Mouse (Mus musculus) adrenal gland (tissue): ENCODE results near the gene Dupd1.

Experiments
- intact Hi-C: fragments of 180-260 bp; cut with DNase I; formaldehyde crosslinking; loops from one replicate; pipeline ENCODE4 v1.15.1; 2025

Gene Dupd1

GRCm38 (mm10) chr14:21729031-21729732 lies 14.8 kb upstream of the Dupd1 start:
- intact Hi-C loops: no loop called here

- intact Hi-C loops: no loop called here
Measured at GRCm38 (mm10) chr14:21722021-21722698, 7.8 kb upstream of the Dupd1 start.

GRCm38 (mm10) chr14:21720430-21721205 lies 6.2 kb upstream of the Dupd1 start:
- intact Hi-C loops: no loop called here

GRCm38 (mm10) chr14:21719646-21720383 lies 5.4 kb upstream of the Dupd1 start:
- intact Hi-C loops: no loop called here

GRCm38 (mm10) chr14:21711231-21711630 lies 3.1 kb downstream of the Dupd1 start:
- intact Hi-C loops: no loop called here

GRCm38 (mm10) chr14:21709545-21709944 lies 4.8 kb downstream of the Dupd1 start:
- intact Hi-C loops: no loop called here

GRCm38 (mm10) chr14:21706759-21707571 lies 7.4 kb downstream of the Dupd1 start:
- intact Hi-C loops: no loop called here

GRCm38 (mm10) chr14:21705462-21705861 lies 8.9 kb downstream of the Dupd1 start:
- intact Hi-C loops: no loop called here

- intact Hi-C loops: no loop called here
Measured at GRCm38 (mm10) chr14:21703255-21703654, 11.1 kb downstream of the Dupd1 start.

- intact Hi-C loops: no loop called here
Measured at GRCm38 (mm10) chr14:21702691-21703090, 11.7 kb downstream of the Dupd1 start.

GRCm38 (mm10) chr14:21696186-21696830 lies 18.1 kb downstream of the Dupd1 start:
- intact Hi-C loops: no loop called here

- intact Hi-C loops: no loop called here
Measured at GRCm38 (mm10) chr14:21695020-21695419, 19.4 kb downstream of the Dupd1 start.

GRCm38 (mm10) chr14:21691070-21691469 lies 23.3 kb downstream of the Dupd1 start:
- intact Hi-C loops: no loop called here

GRCm38 (mm10) chr14:21686376-21687279 lies 27.7 kb downstream of the Dupd1 start:
- intact Hi-C loops: no loop called here

GRCm38 (mm10) chr14:21685411-21686146 lies 28.8 kb downstream of the Dupd1 start:
- intact Hi-C loops: no loop called here

- intact Hi-C loops: no loop called here
Measured at GRCm38 (mm10) chr14:21683834-21684233, 30.5 kb downstream of the Dupd1 start.

- intact Hi-C loops: no loop called here
Measured at GRCm38 (mm10) chr14:21682681-21683129, 31.7 kb downstream of the Dupd1 start.

GRCm38 (mm10) chr14:21679631-21680201 lies 34.7 kb downstream of the Dupd1 start:
- intact Hi-C loops: loop anchor here (2.0 kb wide), 1 partner anchor 61 kb away; no protein-coding TSS in a partner anchor
